Mouse (Mus musculus) ovary, postnatal 14 days (tissue): ENCODE measurements around the gene Stum.

ENCODE experiments used
- DNase-seq: peaks from one replicate; pipeline ENCODE4 v3.0.0; 2022; ENCODE audit warnings: low spot score

Gene Stum

GRCm38 (mm10) chr1:180428871-180429270 is 54.4 kb downstream of the Stum start:
- no peak for DNase-seq

DNA sequence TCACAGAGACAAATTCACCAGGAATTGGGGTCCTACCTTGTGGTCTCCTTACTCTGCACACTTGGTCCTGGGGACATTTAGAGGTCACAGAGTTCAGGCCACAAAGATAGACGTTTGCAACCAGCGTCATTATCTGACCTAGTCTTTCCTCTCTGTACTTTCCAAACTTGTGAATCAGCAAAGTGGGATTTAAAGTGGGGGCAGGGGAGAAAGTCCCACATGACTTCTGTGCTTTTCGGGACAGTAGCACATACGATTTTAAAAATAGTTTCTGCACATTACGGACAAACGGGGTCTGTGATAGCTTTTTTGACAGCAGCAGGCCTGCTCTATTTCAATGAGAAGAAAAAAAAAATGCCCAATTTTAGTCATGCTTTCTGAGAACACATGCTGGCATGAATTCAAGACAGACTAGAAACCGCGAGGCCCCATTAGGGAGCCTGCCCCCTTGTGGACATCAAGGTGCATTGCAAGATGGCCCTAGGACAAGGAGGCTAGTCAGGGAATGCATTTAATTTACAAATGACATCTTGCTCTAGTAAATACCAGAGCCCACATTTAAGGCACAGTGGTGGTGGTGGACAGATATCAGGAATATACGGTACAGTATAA is 55.1 kb downstream of the Stum start:
- peak; percentile 64 for DNase-seq

GRCm38 (mm10) chr1:180427685-180428084 is 55.6 kb downstream of the Stum start:
- DNase-seq = no peak

GRCm38 (mm10) chr1:180426405-180426804 is 56.9 kb downstream of the Stum start:
- no peak for DNase-seq

DNA sequence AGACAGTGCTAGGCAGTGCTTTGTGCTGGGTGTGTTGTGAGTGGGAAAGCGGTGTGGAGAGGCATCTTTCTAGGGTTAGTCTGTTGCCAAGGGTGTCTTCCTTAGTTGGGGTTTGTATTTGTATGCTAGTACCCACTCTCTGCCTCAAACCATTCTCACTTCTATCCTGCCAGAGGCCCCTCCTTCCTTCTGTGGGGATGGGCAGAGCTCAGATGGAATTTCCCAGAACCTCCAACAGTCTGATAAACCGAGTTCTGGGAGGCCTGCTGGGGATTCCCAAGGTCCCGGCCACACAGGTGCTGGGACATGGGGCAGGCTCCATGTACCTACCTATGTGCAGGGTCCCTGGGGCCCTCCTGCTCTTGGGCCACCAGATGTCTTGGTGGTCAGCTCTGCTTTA is 59.4 kb downstream of the Stum start:
- DNase-seq = no peak

GRCm38 (mm10) chr1:180423008-180423639 is 60.2 kb downstream of the Stum start:
- DNase-seq = no peak

DNA sequence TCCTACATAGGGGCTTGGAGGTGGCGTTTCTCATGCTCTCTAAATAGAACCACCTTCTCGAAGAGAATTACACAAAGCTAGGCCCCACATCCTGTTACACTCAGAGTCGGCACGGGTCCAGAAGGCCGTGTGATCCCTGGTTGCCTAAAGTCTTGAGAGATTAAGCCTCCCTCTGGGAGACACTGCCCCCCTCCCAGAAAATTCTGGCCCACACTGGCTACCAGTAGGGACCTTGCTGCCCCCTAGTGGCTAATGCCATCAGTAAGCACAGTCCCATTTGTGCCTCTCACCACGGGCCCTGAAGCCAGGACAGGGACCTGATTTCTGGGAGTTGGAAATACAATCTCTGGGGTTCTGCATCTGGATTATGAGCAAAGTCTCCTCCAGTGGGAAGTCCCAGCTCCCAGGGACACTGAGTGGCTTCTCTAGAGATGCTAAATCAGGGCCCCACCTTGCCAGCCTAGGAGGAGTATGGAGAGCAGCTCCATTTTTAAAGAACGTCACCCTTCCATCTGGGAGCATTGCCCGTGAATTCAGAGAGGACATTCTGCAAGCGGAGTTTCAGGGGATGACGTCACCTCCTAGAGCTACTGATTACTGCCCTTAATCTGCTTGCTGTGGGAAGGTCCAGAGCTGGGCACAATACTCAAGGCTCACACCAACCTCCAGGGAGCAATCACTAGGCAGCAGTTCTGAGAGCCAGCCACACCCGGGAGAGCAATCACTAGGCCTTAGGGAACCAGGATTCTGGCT is 61.1 kb downstream of the Stum start:
- peak; percentile 61 for DNase-seq

- no peak for DNase-seq
Observed at GRCm38 (mm10) chr1:180421165-180421909, 62.0 kb downstream of the Stum start.

GRCm38 (mm10) chr1:180420496-180421164 is 62.7 kb downstream of the Stum start:
- DNase-seq = no peak

DNA sequence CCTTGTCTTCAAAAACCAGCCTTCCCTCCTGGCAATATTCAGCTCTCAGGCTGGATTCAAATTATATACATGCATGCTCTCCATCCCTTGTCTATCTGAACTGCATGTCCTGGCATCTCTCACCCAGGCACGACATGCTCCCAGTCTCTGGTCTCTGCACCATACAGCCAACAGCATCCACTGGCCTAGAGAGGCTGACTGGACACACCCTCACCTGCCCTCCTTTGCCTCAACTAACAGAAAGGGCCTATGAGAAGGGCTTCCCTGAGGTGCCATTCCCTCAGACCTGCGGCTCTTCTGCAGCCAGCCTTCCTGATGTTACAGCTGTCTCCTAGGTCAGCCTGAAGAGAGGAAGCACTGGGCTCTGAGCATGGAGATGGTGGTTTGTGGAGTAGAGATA is 64.2 kb downstream of the Stum start:
- DNase-seq = no peak

GRCm38 (mm10) chr1:180417118-180417517 is 66.2 kb downstream of the Stum start:
- DNase-seq = no peak

GRCm38 (mm10) chr1:180415836-180416235 is 67.5 kb downstream of the Stum start:
- DNase-seq = no peak

GRCm38 (mm10) chr1:180415064-180415463 is 68.2 kb downstream of the Stum start:
- no peak for DNase-seq

DNA sequence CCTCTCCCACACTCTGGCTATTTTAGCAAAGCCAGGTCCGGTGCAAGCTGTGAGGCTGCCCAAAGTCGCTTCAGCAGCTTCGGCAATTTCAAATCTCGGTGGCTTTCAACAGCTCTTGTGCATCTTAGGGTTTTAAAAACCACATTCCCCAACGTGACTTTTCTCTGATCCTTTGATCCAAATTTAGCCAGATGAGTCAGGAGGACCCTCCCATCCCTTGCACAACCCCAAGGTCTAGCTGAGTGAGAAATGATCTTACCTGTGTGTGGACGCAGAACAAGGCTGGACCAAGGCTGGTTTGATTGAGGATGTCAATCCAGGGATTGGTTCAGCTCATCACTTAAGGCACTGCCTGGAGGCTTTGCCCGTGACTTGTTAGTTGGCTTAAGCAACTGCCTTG is 73.0 kb downstream of the Stum start:
- no peak for DNase-seq

- no peak for DNase-seq
Observed at GRCm38 (mm10) chr1:180409771-180410170, 73.5 kb downstream of the Stum start.

- DNase-seq = no peak
Observed at GRCm38 (mm10) chr1:180408832-180409231, 74.5 kb downstream of the Stum start.

- no peak for DNase-seq
Observed at GRCm38 (mm10) chr1:180407727-180408719, 75.3 kb downstream of the Stum start.

DNA sequence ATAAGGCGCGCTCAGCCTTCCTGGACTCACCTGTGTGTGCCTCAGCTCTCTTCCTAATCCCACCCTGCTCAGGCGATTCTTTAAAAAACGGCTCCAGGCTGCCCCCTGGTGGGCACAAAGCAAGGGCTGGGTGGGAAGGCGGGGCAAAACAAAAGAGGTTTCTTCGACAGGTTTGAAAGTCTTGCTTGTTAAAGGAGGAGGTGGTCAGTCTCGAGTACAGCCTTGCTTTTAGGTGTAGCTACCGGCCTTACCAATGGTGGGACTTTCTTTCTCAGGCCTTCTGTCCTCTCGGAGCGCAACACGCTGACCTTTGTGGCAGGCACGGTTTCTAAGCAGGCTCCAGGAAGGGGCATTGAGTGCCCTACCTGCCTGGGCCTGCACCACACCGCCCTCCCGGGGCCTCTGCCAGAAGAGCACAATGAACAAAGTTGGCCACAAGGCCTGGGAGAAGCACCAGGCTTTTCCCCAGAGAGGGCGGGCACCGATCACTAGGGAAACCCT is 76.1 kb downstream of the Stum start:
- DNase-seq = no peak

DNA sequence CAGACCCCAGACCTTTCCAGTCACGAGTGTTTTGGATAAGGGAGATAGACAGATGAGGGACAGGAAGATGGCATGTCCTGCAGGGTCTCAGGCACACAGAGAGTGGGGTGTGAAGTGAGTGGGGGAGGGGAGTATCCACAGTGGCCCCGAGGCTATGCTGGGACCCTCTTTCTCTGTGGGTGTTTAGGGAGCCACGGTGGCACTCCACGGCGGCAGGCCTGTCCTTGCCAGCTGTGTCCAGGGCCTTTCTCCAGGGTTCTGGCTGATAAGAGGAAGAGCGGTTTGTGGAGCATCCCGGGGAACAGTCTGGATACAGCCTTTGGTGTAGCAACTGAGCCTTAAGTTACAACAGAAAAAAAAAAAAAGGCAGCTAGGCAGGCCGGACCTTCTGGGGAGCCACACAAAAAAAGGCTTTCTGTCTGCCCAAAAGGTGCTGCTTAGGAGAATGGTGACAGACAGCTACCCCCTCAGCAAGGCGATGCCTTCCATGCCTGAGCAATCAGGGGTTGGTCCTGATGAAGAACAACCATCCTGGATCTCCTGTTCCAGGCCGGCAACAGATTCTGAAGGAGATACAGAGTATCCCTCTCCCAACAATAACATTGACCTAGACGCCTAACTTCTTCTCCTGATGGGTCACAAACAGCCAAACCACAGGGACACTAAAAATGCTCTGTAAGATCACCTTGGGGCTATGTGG is 76.8 kb downstream of the Stum start:
- DNase-seq = no peak
